Mouse (Mus musculus): ENCODE measurements at regions not wholly inside any gene's neighbourhood (a gene's known extent, or its start where the extent isn't known, plus 50 kb on each side); places are given as distances from the start of the nearest gene placed in this dataset.
"Not testable (repeated sequence)": the region's sequence is repeated elsewhere in the genome, so short reads cannot be mapped to it uniquely, and the experiment has no call there.

DNA sequence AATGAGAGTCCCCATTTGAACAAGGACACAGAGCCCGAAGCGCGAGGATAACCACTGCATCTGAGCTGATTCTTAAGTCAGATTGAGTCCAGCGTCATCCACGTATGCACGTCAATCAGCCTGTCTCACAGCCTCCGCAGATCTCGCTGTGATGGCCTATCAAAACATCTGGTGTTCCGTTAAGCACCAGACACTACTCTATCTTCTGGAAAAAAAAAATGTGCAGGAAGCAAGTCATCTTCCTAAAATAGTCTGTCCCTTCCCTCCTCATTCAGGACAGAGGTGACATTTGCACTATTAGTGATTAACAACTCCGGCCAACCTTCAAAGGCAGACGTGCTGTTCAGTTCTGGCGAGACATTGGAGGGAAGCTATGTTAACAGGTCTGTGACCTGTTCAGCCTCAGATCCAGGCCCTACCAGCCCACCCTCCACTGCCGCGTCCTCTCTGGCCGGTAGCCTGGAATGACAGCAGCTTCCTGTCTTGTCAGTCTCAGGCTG is 81.0 kb downstream of the Cpn2 start:
- no peak overlapping the region for H3K9ac ChIP-seq
- H3K4me2 ChIP-seq = 0 out of 2 replicates have a peak overlapping the region, but pooled peaks have one; percentile 4
- H3K27me3 ChIP-seq (replicated peaks) = peaks cover 25% of the 10 kb centered on the region
- WGBS (ENCODE audit: insufficient replicate concordance) = 14% methylated on average over 15 of the region's 15 CpGs
- no peak overlapping the region for H3K27ac ChIP-seq
- no peak for ATAC-seq
- no peak overlapping the region for H3K4me3 ChIP-seq
- H3K9me3 ChIP-seq (replicated peaks) = no peaks in the 10 kb centered on the region
- no peaks in the 10 kb centered on the region for H3K36me3 ChIP-seq
- H3K4me1 ChIP-seq = peaks cover 45% of the 10 kb centered on the region

DNA sequence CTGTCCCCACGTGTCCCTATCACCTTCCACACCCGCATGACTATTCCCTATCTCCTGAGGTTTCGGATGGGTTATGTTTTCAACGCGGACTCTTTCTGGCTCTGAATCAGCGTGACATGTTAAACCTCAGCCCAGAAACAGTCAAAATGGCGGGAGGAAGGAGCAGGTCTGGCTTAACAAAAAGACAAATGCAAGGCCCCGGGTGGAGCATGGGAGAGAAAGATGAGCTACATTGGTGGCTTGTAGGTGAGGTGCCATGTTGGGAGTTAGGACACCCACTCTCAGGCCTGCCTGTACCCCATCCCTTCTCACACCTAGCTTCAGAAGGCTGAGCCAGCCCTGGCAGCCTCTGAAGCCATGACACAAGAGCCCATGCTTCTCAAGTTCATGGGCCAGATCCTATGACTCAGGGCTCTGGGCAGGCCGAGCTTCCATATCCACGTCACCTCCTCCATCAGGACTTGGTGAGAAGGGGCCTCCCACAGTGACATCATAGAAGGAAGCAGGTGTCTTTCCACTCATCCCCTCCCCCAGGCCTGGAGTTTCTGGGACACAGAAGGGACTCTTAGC is 80.5 kb downstream of the Cpn2 start:
- peaks cover 25% of the 10 kb centered on the region for H3K27me3 ChIP-seq (replicated peaks)
- H3K36me3 ChIP-seq = no peaks in the 10 kb centered on the region
- no peaks in the 10 kb centered on the region for H3K9me3 ChIP-seq (replicated peaks)
- no peak for ATAC-seq
- peak overlapping the region; percentile 80 for H3K4me2 ChIP-seq
- H3K9ac ChIP-seq = no peak overlapping the region
- H3K27ac ChIP-seq = no peak overlapping the region
- H3K4me3 ChIP-seq = no peak overlapping the region
- peaks cover 44% of the 10 kb centered on the region for H3K4me1 ChIP-seq
- 18% methylated on average over 10 of the region's 10 CpGs for WGBS (ENCODE audit: insufficient replicate concordance)

DNA sequence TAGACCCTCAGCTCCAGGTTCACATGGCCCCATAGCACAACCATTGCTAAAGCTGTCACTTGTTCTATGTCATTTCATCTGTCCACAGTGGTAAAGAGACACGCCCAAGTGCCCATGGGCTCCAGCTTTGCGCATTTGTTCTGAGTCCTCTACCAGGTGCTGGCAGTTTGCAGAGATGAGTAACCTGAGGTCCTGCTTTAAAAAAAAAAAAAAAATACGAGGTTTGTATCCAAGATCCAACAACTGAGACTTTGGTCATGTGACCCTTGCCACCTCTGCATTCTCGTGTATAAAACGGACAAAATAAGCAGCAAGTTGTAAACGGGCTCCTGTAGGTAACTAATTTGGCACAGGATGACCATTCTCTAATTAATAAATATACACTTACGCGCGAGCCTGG is 79.9 kb downstream of the Cpn2 start:
- Histone ChIP-seq H3K36me3 (no peaks in the 10 kb centered on the region), H3K4me3 (peak overlapping the region; percentile 50), H3K9me3 (replicated peaks) (no peaks in the 10 kb centered on the region), H3K9ac (no peak overlapping the region), H3K4me2 (peak overlapping the region; percentile 80), H3K27me3 (replicated peaks) (peaks cover 27% of the 10 kb centered on the region), H3K4me1 (peaks cover 44% of the 10 kb centered on the region), H3K27ac (peak overlapping the region; percentile 36; the same call in 1 of the 2 replicates)
- no peak for ATAC-seq
- WGBS (ENCODE audit: insufficient replicate concordance) = 29% methylated on average over 9 of the region's 9 CpGs

DNA sequence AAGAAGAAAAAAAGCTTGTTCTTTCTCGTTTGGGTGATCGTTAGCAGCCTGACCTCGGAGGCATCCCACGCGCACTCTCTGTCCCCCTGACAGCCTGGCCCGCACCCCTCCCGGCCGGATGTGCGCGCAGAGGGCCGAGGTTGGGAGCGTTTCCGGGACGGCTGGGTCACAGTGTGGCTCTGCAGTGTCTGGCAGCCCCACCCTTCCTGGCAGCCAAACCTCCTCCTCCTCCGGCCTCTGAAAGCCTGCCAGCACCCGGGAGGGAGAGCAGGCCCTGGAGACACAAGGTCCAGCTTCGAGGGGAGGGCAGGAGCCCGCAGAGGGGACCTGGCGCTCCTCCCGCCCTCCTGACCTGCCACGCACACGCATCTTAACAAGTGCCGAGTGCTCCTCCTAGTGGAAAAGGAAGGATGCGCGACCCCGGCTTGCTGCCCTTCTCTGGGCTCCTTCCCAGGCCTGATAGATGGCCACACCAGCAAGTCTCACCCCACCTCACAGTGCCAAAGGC is 79.3 kb downstream of the Cpn2 start:
- Histone ChIP-seq H3K9ac (peak overlapping the region; percentile 46; the same call in 1 of the 2 replicates), H3K27me3 (replicated peaks) (peaks cover 32% of the 10 kb centered on the region), H3K36me3 (no peaks in the 10 kb centered on the region), H3K27ac (peak overlapping the region; percentile 36; the same call in 1 of the 2 replicates), H3K4me1 (peaks cover 44% of the 10 kb centered on the region), H3K4me3 (peak overlapping the region; percentile 50), H3K4me2 (peak overlapping the region; percentile 80), H3K9me3 (replicated peaks) (no peaks in the 10 kb centered on the region)
- 1% methylated on average over 26 of the region's 26 CpGs for WGBS (ENCODE audit: insufficient replicate concordance)
- ATAC-seq = peak; percentile 67

DNA sequence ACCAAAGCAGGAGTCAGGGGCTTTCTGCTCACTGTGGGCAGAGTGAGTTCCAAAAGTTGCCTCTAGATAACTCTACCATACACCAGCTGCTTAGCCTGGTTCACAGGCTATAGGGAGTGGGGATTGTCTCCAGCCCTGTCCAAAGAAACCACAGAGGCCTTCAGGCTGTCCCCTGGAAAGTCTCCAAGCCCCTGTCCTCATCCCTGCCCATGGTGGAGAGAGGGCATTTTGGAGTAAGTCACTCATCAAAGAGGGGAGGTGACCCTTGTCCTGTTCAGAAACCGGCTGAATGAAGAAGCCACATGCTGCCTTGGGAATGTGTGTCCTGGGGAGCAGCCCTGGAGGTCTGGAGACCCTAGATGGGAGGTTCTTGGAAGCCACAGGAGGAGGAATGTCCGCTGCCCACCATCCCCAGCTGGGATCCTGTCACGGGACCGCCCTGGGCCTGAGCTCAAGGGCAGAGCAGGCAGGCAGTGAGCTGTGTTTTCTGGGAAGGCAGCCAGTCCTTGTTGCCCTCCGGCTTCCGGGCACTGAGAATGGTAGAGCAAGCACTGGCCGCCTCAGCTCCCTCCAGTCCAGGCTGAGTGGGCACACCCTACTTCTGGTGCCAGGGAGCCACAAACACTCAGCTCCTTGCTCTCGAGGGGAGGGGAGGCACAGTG is 78.4 kb downstream of the Cpn2 start:
- peaks cover 37% of the 10 kb centered on the region for H3K27me3 ChIP-seq (replicated peaks)
- H3K4me1 ChIP-seq = peaks cover 44% of the 10 kb centered on the region

DNA sequence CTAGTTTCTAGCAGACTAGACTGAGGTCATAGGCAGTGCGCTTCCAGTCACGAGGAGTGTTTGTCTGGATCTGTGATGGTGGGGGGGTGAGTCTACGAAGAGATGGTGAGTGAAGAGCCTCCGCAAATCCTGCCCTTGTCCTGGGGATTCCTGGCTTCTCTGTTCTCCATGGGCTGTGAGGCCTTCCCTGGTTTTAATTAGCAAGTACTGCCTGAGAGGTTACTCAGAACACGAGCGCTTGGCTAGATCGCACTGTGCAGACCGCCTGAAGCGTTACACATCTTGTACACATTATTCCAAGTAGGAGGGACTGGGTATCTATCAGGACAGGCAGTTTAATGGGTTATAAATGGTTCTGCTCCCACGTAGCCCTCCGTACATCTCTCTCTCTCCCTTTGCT is 76.9 kb downstream of the Cpn2 start:
- Histone ChIP-seq H3K4me2 (no peak overlapping the region), H3K4me1 (peaks cover 30% of the 10 kb centered on the region), H3K9ac (no peak overlapping the region), H3K4me3 (no peak overlapping the region), H3K27me3 (replicated peaks) (peaks cover 24% of the 10 kb centered on the region; the same call in 1 of the 2 replicates), H3K36me3 (no peaks in the 10 kb centered on the region), H3K27ac (no peak overlapping the region), H3K9me3 (replicated peaks) (no peaks in the 10 kb centered on the region)
- WGBS (ENCODE audit: insufficient replicate concordance) = 76% methylated on average over 11 of the region's 11 CpGs
- no peak for ATAC-seq

More for the DNA sequence above, 78.4 kb downstream of the Cpn2 start:
- no peak overlapping the region for H3K9ac ChIP-seq
- H3K27ac ChIP-seq = no peak overlapping the region
- 72% methylated on average over 8 of the region's 8 CpGs for WGBS (ENCODE audit: insufficient replicate concordance)
- H3K4me2 ChIP-seq = no peak overlapping the region
- no peak overlapping the region for H3K4me3 ChIP-seq
- H3K36me3 ChIP-seq = no peaks in the 10 kb centered on the region
- no peak for ATAC-seq
- no peaks in the 10 kb centered on the region for H3K9me3 ChIP-seq (replicated peaks)

DNA sequence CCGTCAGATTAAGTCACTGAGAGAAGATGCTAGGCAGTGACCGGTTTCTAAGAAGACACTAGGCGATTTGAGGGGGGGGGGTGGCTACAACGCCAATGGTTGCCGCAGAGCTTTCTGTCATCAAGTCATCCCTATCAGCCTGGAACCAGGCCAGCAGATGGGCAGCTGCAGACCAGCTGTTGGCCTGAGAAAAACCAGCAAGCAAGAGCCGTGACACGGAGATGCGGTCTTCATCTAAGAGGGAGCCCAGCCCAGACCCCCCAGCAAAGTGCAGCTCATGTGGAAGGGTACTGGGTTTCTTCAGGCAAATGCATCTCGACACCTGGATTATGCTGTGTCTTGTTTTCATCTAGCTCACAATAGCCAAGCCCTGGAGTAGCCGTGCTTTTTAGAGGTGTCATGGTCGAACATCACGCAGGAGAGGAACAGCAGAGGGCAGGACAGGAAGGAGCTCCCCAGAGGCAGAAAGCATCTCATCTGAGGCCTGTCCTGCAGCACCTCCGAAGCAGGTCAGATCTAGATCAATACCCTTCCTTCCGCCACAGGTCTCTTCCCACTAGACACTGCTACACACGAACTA is 76.3 kb downstream of the Cpn2 start:
- 59% methylated on average over 15 of the region's 15 CpGs for WGBS (ENCODE audit: insufficient replicate concordance)
- peaks cover 24% of the 10 kb centered on the region for H3K4me1 ChIP-seq
- H3K9ac ChIP-seq = no peak overlapping the region
- ATAC-seq = no peak
- H3K9me3 ChIP-seq (replicated peaks) = no peaks in the 10 kb centered on the region
- no peaks in the 10 kb centered on the region for H3K36me3 ChIP-seq
- H3K4me2 ChIP-seq = no peak overlapping the region
- peaks cover 21% of the 10 kb centered on the region; the same call in 1 of the 2 replicates for H3K27me3 ChIP-seq (replicated peaks)
- H3K4me3 ChIP-seq = no peak overlapping the region
- no peak overlapping the region for H3K27ac ChIP-seq

DNA sequence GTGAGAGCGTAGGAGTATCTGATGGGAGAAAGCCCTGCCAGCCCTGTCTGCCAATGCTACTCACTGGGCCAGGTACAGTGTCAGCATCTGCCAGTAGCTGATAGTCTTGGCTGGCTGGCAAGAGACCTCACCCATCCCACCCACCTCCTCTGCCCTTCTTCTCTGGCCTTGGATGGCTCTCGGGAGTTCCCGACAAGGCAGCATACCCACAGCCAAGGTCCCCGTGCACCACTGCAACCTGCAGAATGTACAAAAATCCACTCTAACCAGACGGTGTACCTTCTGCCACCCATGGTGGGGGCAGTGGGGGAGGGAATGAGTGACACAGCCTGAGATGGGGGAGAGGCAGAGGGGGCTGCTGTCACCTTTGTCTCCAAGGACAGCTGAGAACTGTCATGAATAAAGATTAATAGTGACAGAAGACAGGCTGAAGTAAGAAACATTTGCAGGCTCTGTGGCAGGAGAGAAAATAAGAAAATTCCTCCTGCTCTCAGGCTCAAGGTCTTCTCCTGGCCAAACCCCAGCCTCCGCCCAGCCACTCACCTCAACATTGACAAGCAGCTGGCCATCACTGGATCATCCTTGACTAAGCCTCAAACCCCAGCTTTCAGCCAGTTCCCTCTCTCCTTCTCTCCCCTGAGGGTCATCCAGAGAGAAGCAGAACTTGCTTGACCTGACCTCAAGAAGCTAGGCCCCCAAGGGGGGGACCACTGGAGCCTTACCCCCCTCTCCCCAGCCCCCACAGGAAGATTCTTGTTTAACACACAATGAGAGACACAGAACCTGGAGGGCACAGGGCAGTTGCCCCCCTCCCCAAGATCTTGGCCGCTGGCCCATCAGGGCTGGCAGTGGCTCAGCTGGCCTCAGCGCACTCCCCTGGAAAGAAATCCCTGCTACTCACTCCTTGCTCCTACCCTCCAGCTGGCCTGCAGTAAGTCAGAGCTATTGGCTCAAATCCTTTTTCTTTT is 73.7 kb downstream of the Cpn2 start:
- Histone ChIP-seq H3K9me3 (replicated peaks) (no peaks in the 10 kb centered on the region), H3K4me3 (no peak overlapping the region), H3K36me3 (no peaks in the 10 kb centered on the region), H3K4me2 (no peak overlapping the region), H3K4me1 (peaks cover 4% of the 10 kb centered on the region; the same call in 1 of the 2 replicates), H3K27me3 (replicated peaks) (peaks cover 12% of the 10 kb centered on the region; the same call in 1 of the 2 replicates), H3K9ac (no peak overlapping the region), H3K27ac (no peak overlapping the region)
- 51% methylated on average over 8 of the region's 8 CpGs for WGBS (ENCODE audit: insufficient replicate concordance)
- no peak for ATAC-seq

DNA sequence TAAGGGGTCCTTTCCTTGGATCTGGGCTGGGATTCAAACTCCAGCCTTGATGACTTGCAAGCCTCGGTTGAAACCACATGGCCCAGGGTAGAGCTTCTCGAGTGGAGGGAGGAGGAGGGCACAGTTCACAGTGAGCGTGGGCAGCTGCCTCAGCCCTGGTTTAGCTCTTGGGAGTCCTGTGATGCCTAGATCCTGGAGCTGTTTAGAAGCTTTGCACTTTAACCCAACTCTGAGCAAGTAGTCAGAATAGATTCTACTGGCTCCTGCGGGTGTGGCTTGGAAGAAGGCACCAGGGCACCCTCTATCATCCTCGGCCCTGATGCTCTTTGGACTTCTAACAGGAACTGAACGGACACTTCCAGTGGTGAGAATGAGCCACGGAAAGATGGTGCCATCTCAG is 72.5 kb downstream of the Cpn2 start:
- 62% methylated on average over 7 of the region's 7 CpGs for whole genome bisulfite sequencing (ENCODE audit: insufficient replicate concordance)
- Histone ChIP-seq H3K27me3 (replicated peaks) (peaks cover 14% of the 10 kb centered on the region; the same call in 1 of the 2 replicates), H3K9me3 (replicated peaks) (no peaks in the 10 kb centered on the region; the same call in 1 of the 2 replicates), H3K9ac (no peak overlapping the region), H3K4me3 (no peak overlapping the region), H3K27ac (no peak overlapping the region), H3K36me3 (no peaks in the 10 kb centered on the region), H3K4me2 (no peak overlapping the region), H3K4me1 (no peaks in the 10 kb centered on the region)
- ATAC-seq = no peak

DNA sequence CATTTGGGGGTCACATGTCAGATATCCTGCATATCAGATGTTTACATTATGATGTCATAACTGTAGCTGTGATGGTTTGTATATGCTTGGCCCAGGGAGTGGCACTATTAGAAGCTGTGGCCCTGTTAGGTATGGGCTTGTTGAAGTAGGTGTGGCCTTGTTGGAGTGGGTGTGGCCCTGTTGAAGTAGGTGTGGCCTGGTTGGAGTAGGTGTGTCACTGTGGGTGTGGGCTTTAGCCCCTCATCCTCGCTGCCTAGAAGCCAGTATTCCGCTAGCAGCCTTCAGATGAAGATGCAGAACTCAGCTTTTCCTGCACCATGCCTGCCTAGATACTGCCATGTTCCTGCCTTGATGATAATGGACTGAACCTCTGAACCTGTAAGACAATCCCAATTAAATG is 71.4 kb downstream of the Cpn2 start:
- not testable (repeated sequence) for H3K4me2 ChIP-seq; H3K4me1 ChIP-seq; H3K36me3 ChIP-seq; H3K4me3 ChIP-seq; H3K9ac ChIP-seq; H3K27ac ChIP-seq; ATAC-seq; H3K9me3 ChIP-seq (replicated peaks)
- WGBS (ENCODE audit: insufficient replicate concordance) = 64% methylated on average over 2 of the region's 2 CpGs
- peaks cover 16% of the 10 kb centered on the region; the same call in 1 of the 2 replicates for H3K27me3 ChIP-seq (replicated peaks)

DNA sequence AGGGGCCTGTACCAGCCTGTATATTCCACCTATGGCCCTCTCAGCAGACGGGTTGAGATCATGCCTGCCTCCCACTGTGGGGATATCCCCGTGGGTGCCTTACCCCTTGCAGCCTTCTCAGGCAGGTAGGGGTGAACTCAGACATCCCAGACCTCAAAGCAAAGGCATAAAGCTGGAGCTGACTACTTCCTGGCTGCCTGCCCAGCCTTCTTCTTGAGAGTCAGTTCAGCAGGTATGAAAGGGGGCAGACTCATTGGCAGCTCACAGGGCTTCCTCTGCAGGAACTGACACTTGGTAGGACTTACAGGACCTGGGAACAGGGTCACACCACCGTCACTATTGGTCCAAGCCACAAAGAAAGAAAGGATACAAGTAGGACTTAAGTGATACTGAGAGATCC is 69.9 kb downstream of the Cpn2 start:
- Histone ChIP-seq H3K9ac (no peak overlapping the region), H3K4me2 (no peak overlapping the region), H3K36me3 (no peaks in the 10 kb centered on the region), H3K9me3 (replicated peaks) (no peaks in the 10 kb centered on the region; the same call in 1 of the 2 replicates), H3K27me3 (replicated peaks) (peaks cover 14% of the 10 kb centered on the region; the same call in 1 of the 2 replicates), H3K4me1 (no peaks in the 10 kb centered on the region), H3K27ac (no peak overlapping the region), H3K4me3 (no peak overlapping the region)
- 49% methylated on average over 3 of the region's 3 CpGs for WGBS (ENCODE audit: insufficient replicate concordance)
- no peak for ATAC-seq
